Mouse (Mus musculus) liver, postnatal 0 days (tissue): ENCODE results near the gene Vcp. TPM values are rescaled to one million over a fixed set of nuclear protein-coding genes. Genes with fewer than 3 reads are reported as not detected.
A peak's percentile ranks its signal among the peaks of the same experiment; 100 is the strongest.

ENCODE experiments used
- ATAC-seq: fragments of 200-750 bp; cut with Nextera tagmentation; 2 replicates; pipeline ENCODE4 v1.8.0; 2017; ENCODE audit warnings: mild to moderate bottlenecking, moderate library complexity
- DNase-seq: peaks from one replicate; pipeline ENCODE4 v3.0.0-alpha.2; 2016
- H3K27ac ChIP-seq: fragments of 300-500 bp; sonication (generic); 2 replicates; pipeline ENCODE4 v1.5.1; 2014; ENCODE audit warnings: antibody characterized with exemption, moderate library complexity, mild to moderate bottlenecking, low read depth
- H3K27me3 ChIP-seq: fragments of 300-500 bp; sonication (generic); 2 replicates; pipeline ENCODE4 v1.6.1; 2014; ENCODE audit warnings: low read length, control low read depth, mixed read lengths; ENCODE audit not compliant: insufficient read depth
- H3K36me3 ChIP-seq: fragments of 300-500 bp; sonication (generic); replicated peaks from 2 replicates; pipeline ENCODE4 v1.6.1; 2014; ENCODE audit warnings: mild to moderate bottlenecking, control low read depth, low read length, moderate library complexity, mixed read lengths; ENCODE audit not compliant: insufficient read depth
- H3K4me1 ChIP-seq: fragments of 300-500 bp; sonication (generic); 2 replicates; pipeline ENCODE4 v1.6.1; 2014; ENCODE audit warnings: antibody characterized with exemption, mild to moderate bottlenecking, control low read depth; ENCODE audit not compliant: insufficient read depth
- H3K4me2 ChIP-seq: fragments of 300-500 bp; sonication (generic); 2 replicates; pipeline ENCODE4 v1.6.1; 2014; ENCODE audit warnings: low read depth, mild to moderate bottlenecking, low read length, moderate library complexity, mixed read lengths
- H3K4me3 ChIP-seq: fragments of 300-500 bp; sonication (generic); 2 replicates; pipeline ENCODE4 v1.5.1; 2014; ENCODE audit warnings: low read depth, low read length
- H3K9ac ChIP-seq: fragments of 300-500 bp; sonication (generic); replicated peaks from 2 replicates; pipeline ENCODE4 v1.6.1; 2014; ENCODE audit warnings: mild to moderate bottlenecking, moderate library complexity
- H3K9me3 ChIP-seq: fragments of 300-500 bp; sonication (generic); 2 replicates; pipeline ENCODE4 v1.6.1; 2016; ENCODE audit warnings: mild to moderate bottlenecking, control low read depth, low read length, mixed read lengths
- CTCF ChIP-seq: sonication (generic); IDR thresholded peaks from 2 replicates; pipeline ENCODE4 v1.5.1; 2016; ENCODE audit warnings: antibody characterized with exemption, low read depth
- EP300 ChIP-seq: IDR thresholded peaks from 2 replicates; pipeline ENCODE4 v1.6.1; 2016; ENCODE audit warnings: antibody characterized with exemption, low read depth, mild to moderate bottlenecking
- WGBS: fragments of 180-500 bp; shearing (Covaris S2); extraction: QIAGEN DNeasy Blood & Tissue Kit; methylation state at CpG from one replicate; pipeline ENCODE4 v1.1.7; 2014; ENCODE audit not compliant: insufficient replicate concordance; 5-methylcytosine and 5-hydroxymethylcytosine counted together
- polyA plus RNA-seq: library from polyadenylated mRNA; unstranded; fragments of >200 nt; fragmentation: Nextera tagmentation; extraction: Ambion mirVana; gene quantifications from 2 replicates; pipeline ENCODE4 v1.2.1, GENCODE M21; 2015

The Vcp gene
- polyA plus RNA-seq, 1 experiment from 2014 or later = 145 TPM

DNA sequence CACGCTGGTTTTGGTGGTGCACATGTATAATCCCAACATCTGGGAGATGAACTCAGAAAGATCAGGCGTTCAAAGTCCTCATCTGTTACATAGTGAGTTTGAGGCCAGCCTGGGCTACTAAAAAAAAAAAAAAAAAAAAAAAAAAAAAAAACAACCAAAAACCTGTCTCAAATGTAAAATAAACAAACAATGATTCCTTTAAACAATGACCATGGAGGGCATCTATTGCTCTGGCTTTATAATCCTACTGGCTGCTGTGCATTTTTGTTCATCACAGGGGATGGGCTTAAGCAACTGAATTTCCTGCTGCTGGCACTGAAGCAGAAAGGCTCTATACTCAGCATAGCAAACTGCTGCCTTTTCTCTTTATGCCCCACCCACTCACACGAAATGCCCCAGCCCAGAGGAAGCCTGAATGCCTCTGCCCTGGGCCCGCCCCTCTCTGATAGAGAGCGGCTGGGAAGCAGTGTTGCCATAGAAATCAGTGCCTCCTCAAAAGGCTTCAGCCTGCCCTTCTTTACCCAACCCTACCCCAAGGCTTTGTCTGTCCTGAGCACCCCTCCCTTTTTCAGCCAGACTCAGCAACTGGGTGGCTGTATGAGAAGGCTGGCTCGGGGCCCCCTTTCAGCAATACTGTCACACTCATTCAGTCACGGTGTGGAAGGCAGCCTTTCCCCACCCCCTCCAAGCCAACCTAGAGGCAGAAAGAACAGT is 43.5 kb upstream of the Vcp start:
- Histone ChIP-seq H3K4me2 (peak overlapping the region; percentile 84), H3K36me3 (no peaks in the 10 kb centered on the region), H3K4me1 (peaks cover 41% of the 10 kb centered on the region), H3K4me3 (peak overlapping the region; percentile 13; the same call in 1 of the 2 replicates), H3K27me3 (no peaks in the 10 kb centered on the region), H3K9ac (no peak overlapping the region), H3K9me3 (no peaks in the 10 kb centered on the region), H3K27ac (peak overlapping the region; percentile 86)
- no peak for ATAC-seq
- peak; percentile 70 for DNase-seq
- 19% methylated on average over 7 of the region's 7 CpGs for WGBS
- no peak for TF ChIP-seq EP300
- no peak for TF ChIP-seq CTCF

DNA sequence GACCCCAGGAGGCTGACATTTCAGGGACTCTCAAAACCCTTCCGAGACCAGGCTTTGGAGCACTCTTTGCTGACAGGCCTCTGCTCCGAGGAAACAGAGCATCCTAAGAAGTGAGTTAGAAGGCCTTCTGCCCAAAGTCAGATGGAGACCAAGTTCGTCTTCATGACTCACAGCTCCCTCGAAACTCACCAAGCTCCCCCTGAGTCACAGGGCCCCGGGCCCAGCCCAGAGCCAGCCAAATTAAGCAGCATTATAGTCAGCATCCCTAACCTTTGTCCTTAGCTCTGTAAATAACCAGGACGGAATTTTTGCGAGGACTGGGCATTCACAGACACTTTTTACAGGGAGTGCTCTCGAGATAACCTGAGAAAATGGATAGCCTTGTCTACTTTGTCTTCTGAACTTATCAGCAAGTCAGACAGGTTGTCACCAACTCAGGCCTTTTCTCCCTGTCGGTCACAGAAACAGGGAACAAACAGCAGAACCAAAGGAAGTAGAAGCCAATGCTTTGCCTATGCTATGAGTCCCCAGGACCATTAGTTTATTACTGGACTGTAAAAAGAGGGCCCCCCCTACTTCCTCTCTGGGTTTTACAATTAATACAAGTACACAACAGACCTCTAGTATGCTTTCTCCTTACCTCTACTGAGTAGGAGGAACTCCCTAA is 40.7 kb upstream of the Vcp start:
- DNase-seq (no peak), ATAC-seq (no peak)
- WGBS = 70% methylated on average over 9 of the region's 9 CpGs
- H3K36me3 ChIP-seq = peaks cover 9% of the 10 kb centered on the region
- H3K9ac ChIP-seq = no peak overlapping the region
- H3K9me3 ChIP-seq = no peaks in the 10 kb centered on the region
- no peak overlapping the region for H3K4me3 ChIP-seq
- TF ChIP-seq CTCF (no peak), EP300 (no peak)
- H3K4me1 ChIP-seq = peaks cover 55% of the 10 kb centered on the region
- no peak overlapping the region for H3K4me2 ChIP-seq
- no peaks in the 10 kb centered on the region for H3K27me3 ChIP-seq
- H3K27ac ChIP-seq = peak overlapping the region; percentile 1; the same call in 1 of the 2 replicates

DNA sequence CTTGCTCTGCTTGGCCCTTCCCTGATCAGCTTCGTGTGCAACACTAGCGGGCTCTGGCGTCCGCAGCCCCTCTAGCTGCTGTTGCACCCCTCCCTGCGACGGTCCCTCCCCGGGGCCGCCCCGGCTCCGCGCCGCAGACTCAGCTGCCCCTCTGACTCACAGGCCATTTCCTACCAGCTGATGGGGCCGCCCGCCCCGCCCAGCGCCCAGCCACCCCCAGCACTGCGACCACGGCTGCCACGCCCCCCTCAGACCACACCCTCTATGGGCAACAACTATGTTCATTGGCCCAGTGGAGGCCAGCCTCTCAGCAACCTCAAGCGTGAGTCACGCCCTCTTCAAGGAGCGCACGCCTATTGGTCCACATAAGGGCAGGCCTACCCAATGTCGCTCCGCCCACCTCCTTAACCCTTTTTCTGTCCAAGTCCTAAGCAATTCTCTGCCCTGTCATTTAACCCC is 39.8 kb upstream of the Vcp start:
- Histone ChIP-seq H3K4me1 (peaks cover 54% of the 10 kb centered on the region), H3K36me3 (peaks cover 15% of the 10 kb centered on the region)
- ATAC-seq = peak; percentile 96

GRCm38 (mm10) chr4:43039609-43040008 is 39.3 kb upstream of the Vcp start:
- Histone ChIP-seq H3K4me1 (peaks cover 49% of the 10 kb centered on the region), H3K36me3 (peaks cover 20% of the 10 kb centered on the region), H3K27me3 (no peaks in the 10 kb centered on the region), H3K27ac (peak overlapping the region; percentile 87), H3K4me2 (peak overlapping the region; percentile 84), H3K9me3 (no peaks in the 10 kb centered on the region), H3K9ac (peak overlapping the region; percentile 83), H3K4me3 (peak overlapping the region; percentile 68)
- TF ChIP-seq EP300 (no peak), CTCF (no peak)
- WGBS = 4% methylated on average over 11 of the region's 11 CpGs
- ATAC-seq (peak; percentile 12), DNase-seq (no peak)

More for the DNA sequence above, 39.8 kb upstream of the Vcp start:
- under 1% methylated on average over 19 of the region's 25 CpGs for WGBS
- H3K9ac ChIP-seq = peak overlapping the region; percentile 83
- H3K27me3 ChIP-seq = no peaks in the 10 kb centered on the region
- H3K4me3 ChIP-seq = peak overlapping the region; percentile 68
- H3K27ac ChIP-seq = peak overlapping the region; percentile 87
- peak overlapping the region; percentile 84 for H3K4me2 ChIP-seq
- peak; percentile 97 for DNase-seq
- no peak; the same call in 1 of the 2 replicates for TF ChIP-seq EP300
- TF ChIP-seq CTCF = peak; percentile 22; the same call in 1 of the 2 replicates
- H3K9me3 ChIP-seq = no peaks in the 10 kb centered on the region

DNA sequence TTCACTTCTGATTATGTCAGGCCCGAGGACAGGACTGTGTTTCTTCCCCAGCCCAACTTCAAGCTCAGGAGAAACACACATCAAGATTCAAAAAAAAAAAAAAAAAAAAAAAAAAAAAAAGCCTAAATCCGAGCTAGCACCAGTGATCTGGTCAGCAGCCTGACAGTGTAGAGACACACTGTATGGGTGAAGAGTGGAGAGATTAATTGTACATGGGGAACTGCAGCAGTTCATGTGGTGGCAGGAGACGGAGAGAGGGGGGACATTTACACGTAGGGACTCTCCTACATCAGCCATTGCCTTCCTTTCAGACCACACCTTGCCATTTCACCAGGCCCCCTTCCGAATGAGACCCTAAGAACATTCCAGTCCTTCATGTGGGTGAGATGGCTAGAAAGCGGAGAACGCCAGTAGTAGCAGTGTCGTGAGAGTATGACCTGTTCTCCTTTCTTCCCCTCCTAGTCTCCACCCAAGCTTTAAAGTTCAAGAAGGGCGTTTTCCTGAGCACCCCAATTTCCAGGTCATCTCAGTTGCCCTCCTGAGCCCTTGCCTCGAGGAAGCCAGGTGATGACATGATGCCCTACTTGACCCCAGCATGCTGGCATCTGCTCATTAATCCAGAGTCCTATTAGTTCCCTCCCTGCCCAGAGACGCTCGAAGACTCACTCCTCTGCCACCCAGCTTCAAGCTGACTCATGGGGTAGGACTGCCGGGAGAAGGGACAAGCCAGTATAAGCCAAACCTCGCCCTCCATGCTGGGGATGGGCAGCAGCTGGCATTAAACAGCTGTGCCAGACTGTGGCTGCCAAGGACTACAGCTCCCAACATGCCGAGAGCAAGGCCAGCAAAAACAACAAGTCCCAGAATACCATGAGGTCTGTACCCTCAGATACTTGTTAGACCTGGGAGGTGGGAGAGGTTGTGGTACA is 38.5 kb upstream of the Vcp start:
- ATAC-seq = peak; percentile 9
- DNase-seq = peak; percentile 58
- H3K4me1 ChIP-seq = peaks cover 41% of the 10 kb centered on the region

More for the DNA sequence above, 38.5 kb upstream of the Vcp start:
- H3K27me3 ChIP-seq = no peaks in the 10 kb centered on the region
- peaks cover 28% of the 10 kb centered on the region for H3K36me3 ChIP-seq
- 51% methylated on average over 15 of the region's 15 CpGs for WGBS
- peak overlapping the region; percentile 83 for H3K9ac ChIP-seq
- H3K27ac ChIP-seq = peak overlapping the region; percentile 87
- peak overlapping the region; percentile 68 for H3K4me3 ChIP-seq
- peak overlapping the region; percentile 84 for H3K4me2 ChIP-seq
- H3K9me3 ChIP-seq = no peaks in the 10 kb centered on the region
- TF ChIP-seq EP300 (no peak), CTCF (no peak)
